In genomic region chr15:78520112-78520715, GRCm38 (mm10) we compare ENCODE assay signal across 11 mouse cellular contexts. TPM values are rescaled to one million over a fixed set of nuclear protein-coding genes. Genes with fewer than 3 reads are reported as not detected.
DNase-seq lines count a peak whose midpoint lies in the region; ATAC-seq and TF ChIP-seq lines count a peak whose summit lies in the region.
"Had no signal": no experiment of that assay in that cellular context is flagged by ENCODE, and none has a peak within 500 bp of the region (broad histone marks: within the 10 kb centered on the region; RNA-seq: fewer than 3 reads in every experiment).

No protein-coding gene starts in this region.

- no peak overlapping the region for H3K9ac ChIP-seq in lung, postnatal 0 days (replicated peaks; ENCODE audit: low read depth)
- H3K9ac ChIP-seq in embryonic facial prominence, embryonic 15.5 days, result no peak overlapping the region
- H3K9ac ChIP-seq in heart, embryonic 15.5 days, result no peak overlapping the region
- H3K9ac ChIP-seq: lung, embryonic 15.5 days; neural tube, embryonic 13.5 days had no signal

- no peaks in the 10 kb centered on the region for H3K4me1 ChIP-seq in lung, postnatal 0 days (ENCODE audit: insufficient read depth, low read depth, low read length)
- H3K4me1 ChIP-seq in embryonic facial prominence, embryonic 15.5 days, result peaks cover 36% of the 10 kb centered on the region
- H3K4me1 ChIP-seq in heart, embryonic 15.5 days (replicated peaks), result peaks cover 10% of the 10 kb centered on the region
- H3K4me1 ChIP-seq: lung, embryonic 15.5 days; neural tube, embryonic 13.5 days had no signal

- no peaks in the 10 kb centered on the region for H3K27me3 ChIP-seq in lung, postnatal 0 days (replicated peaks; ENCODE audit: insufficient read depth, low read length)
- H3K27me3 ChIP-seq in embryonic facial prominence, embryonic 15.5 days, result no peaks in the 10 kb centered on the region
- H3K27me3 ChIP-seq in heart, embryonic 15.5 days, result no peaks in the 10 kb centered on the region
- H3K27me3 ChIP-seq: lung, embryonic 15.5 days; neural tube, embryonic 13.5 days had no signal

- no peak for TF ChIP-seq CTCF in lung, postnatal 0 days (IDR thresholded peaks at IDR 0.05)

- DNase-seq in lung, postnatal 0 days (ENCODE audit: low spot score), result peak; percentile 31
- no peak for DNase-seq in lung, postnatal 25 days (ENCODE audit: low spot score)
- no peak for DNase-seq in ovary, postnatal 10 days (ENCODE audit: low spot score)

- no peaks in the 10 kb centered on the region for H3K36me3 ChIP-seq in lung, postnatal 0 days (ENCODE audit: insufficient read depth, low read length)
- peaks cover 12% of the 10 kb centered on the region for H3K36me3 ChIP-seq in embryonic facial prominence, embryonic 15.5 days
- no peaks in the 10 kb centered on the region for H3K36me3 ChIP-seq in heart, embryonic 15.5 days
- H3K36me3 ChIP-seq: lung, embryonic 15.5 days; neural tube, embryonic 13.5 days had no signal

- 61% methylated on average over 13 of the region's 13 CpGs for WGBS in lung, postnatal 0 days
- 54% methylated on average over 13 of the region's 13 CpGs for WGBS in embryonic facial prominence, embryonic 15.5 days
- WGBS in heart, embryonic 15.5 days, result 52% methylated on average over 13 of the region's 13 CpGs

- H3K9me3 ChIP-seq in lung, postnatal 0 days (ENCODE audit: low read length), result no peaks in the 10 kb centered on the region
- H3K9me3 ChIP-seq in embryonic facial prominence, embryonic 15.5 days (replicated peaks), result no peaks in the 10 kb centered on the region
- H3K9me3 ChIP-seq in heart, embryonic 15.5 days (replicated peaks), result no peaks in the 10 kb centered on the region
- H3K9me3 ChIP-seq: lung, embryonic 15.5 days; neural tube, embryonic 13.5 days had no signal

- TF ChIP-seq EP300 in lung, postnatal 0 days (IDR thresholded peaks at IDR 0.05), result no peak

- H3K27ac ChIP-seq in lung, postnatal 0 days (ENCODE audit: low read length), result no peak overlapping the region
- peak overlapping the region; percentile 14; the same call in 1 of the 2 replicates for H3K27ac ChIP-seq in embryonic facial prominence, embryonic 15.5 days (replicated peaks)
- H3K27ac ChIP-seq in heart, embryonic 15.5 days, result peak overlapping the region; percentile 60; the same call in 1 of the 2 replicates
- H3K27ac ChIP-seq: lung, embryonic 15.5 days; neural tube, embryonic 13.5 days had no signal

- peak; percentile 55 for ATAC-seq in lung, postnatal 0 days
- ATAC-seq in embryonic facial prominence, embryonic 15.5 days (ENCODE audit: insufficient number of reproducible peaks, low FRiP score, low TSS enrichment, low read depth), result no peak
- ATAC-seq in heart, embryonic 15.5 days (replicated peaks; ENCODE audit: insufficient number of reproducible peaks, insufficient read depth, low FRiP score, low read depth), result 0 out of 2 replicates have a peak, but pooled peaks have one; percentile 35
- ATAC-seq in megakaryocyte, adult 5-6 weeks (ENCODE audit: poor library complexity, severe bottlenecking), result peak; percentile 39; the same call in 1 of the 2 replicates
- no peak for ATAC-seq in CD4-positive, CD25-positive, alpha-beta regulatory T cell, adult 4 months
- no peak for ATAC-seq in erythroblast, adult 5-6 weeks (replicated peaks; ENCODE audit: low FRiP score, poor library complexity, severe bottlenecking)

- H3K4me2 ChIP-seq in lung, postnatal 0 days (replicated peaks; ENCODE audit: low read depth, low read length), result no peak overlapping the region
- no peak overlapping the region for H3K4me2 ChIP-seq in embryonic facial prominence, embryonic 15.5 days (replicated peaks)
- no peak overlapping the region for H3K4me2 ChIP-seq in heart, embryonic 15.5 days
- H3K4me2 ChIP-seq: lung, embryonic 15.5 days; neural tube, embryonic 13.5 days had no signal

- H3K4me3 ChIP-seq in lung, postnatal 0 days (ENCODE audit: low read depth, low read length), result no peak overlapping the region
- H3K4me3 ChIP-seq in embryonic facial prominence, embryonic 15.5 days (replicated peaks), result no peak overlapping the region
- no peak overlapping the region for H3K4me3 ChIP-seq in heart, embryonic 15.5 days
- H3K4me3 ChIP-seq: lung, embryonic 15.5 days; neural tube, embryonic 13.5 days had no signal

RNA-seq across cellular contexts. Expression of gene C1qtnf6, which starts 11.0 kb away (rescaled TPM):
- 19.1 and 21.5 TPM in 2 replicates for polyA plus RNA-seq in lung, postnatal 0 days (2015; fragmentation: Nextera tagmentation; extraction: Ambion mirVana)
- 64.2 and 65.9 TPM in 2 replicates for polyA plus RNA-seq in embryonic facial prominence, embryonic 15.5 days (2015; fragmentation: Nextera tagmentation; extraction: Ambion mirVana)
- 28.9 and 37.3 TPM in 2 replicates for polyA plus RNA-seq in heart, embryonic 15.5 days (2015; fragmentation: Nextera tagmentation; extraction: Ambion mirVana)
- 2.4 and 2.7 TPM in 2 replicates for total RNA-seq in megakaryocyte, adult 5-6 weeks (2015)
- 0.89 TPM in 1 of 2 replicates, not detected in the other for total RNA-seq in megakaryocyte, adult 5-6 weeks (2017)
- polyA plus RNA-seq in CD4-positive, CD25-positive, alpha-beta regulatory T cell, adult 4 months (2017; shearing (Covaris generic)), result 10 to 100 TPM; 10.2 to 14.3 TPM
- not detected in 2 replicates for total RNA-seq in erythroblast, adult 5-6 weeks (2015; ENCODE audit: low replicate concordance)
- 0.28 and 0.43 TPM in 2 replicates for total RNA-seq in erythroblast, adult 5-6 weeks (2017; ENCODE audit: low replicate concordance)

RNA-seq across cellular contexts. Expression of gene Sstr3, which starts 24.3 kb away (rescaled TPM):
- 0.06 and 0.10 TPM in 2 replicates for polyA plus RNA-seq in lung, postnatal 0 days (2015; fragmentation: Nextera tagmentation; extraction: Ambion mirVana)
- not detected in 2 replicates for polyA plus RNA-seq in embryonic facial prominence, embryonic 15.5 days (2015; fragmentation: Nextera tagmentation; extraction: Ambion mirVana)
- 0.11 and 0.20 TPM in 2 replicates for polyA plus RNA-seq in heart, embryonic 15.5 days (2015; fragmentation: Nextera tagmentation; extraction: Ambion mirVana)
- total RNA-seq in megakaryocyte, adult 5-6 weeks (2015), result 0.02 TPM in 1 of 2 replicates, not detected in the other
- not detected in 2 replicates for total RNA-seq in megakaryocyte, adult 5-6 weeks (2017)
- not detected for polyA plus RNA-seq in CD4-positive, CD25-positive, alpha-beta regulatory T cell, adult 4 months (2017; shearing (Covaris generic))
- total RNA-seq in erythroblast, adult 5-6 weeks (2015; ENCODE audit: low replicate concordance), result not detected in 2 replicates
- not detected in 2 replicates for total RNA-seq in erythroblast, adult 5-6 weeks (2017; ENCODE audit: low replicate concordance)
- polyA plus RNA-seq: embryonic facial prominence, embryonic 11.5 days; lung, embryonic 15.5 days had no signal

RNA-seq across cellular contexts. Expression of gene Il2rb, which starts 25.1 kb away (rescaled TPM):
- 0.63 and 0.67 TPM in 2 replicates for polyA plus RNA-seq in lung, postnatal 0 days (2015; fragmentation: Nextera tagmentation; extraction: Ambion mirVana)
- polyA plus RNA-seq in embryonic facial prominence, embryonic 15.5 days (2015; fragmentation: Nextera tagmentation; extraction: Ambion mirVana), result 0.24 and 0.41 TPM in 2 replicates
- 0.30 and 1.9 TPM in 2 replicates for polyA plus RNA-seq in heart, embryonic 15.5 days (2015; fragmentation: Nextera tagmentation; extraction: Ambion mirVana)
- 7.0 and 10.5 TPM in 2 replicates for total RNA-seq in megakaryocyte, adult 5-6 weeks (2015)
- 5.4 and 9.4 TPM in 2 replicates for total RNA-seq in megakaryocyte, adult 5-6 weeks (2017)
- 100 to 1,000 TPM; 529 to 771 TPM for polyA plus RNA-seq in CD4-positive, CD25-positive, alpha-beta regulatory T cell, adult 4 months (2017; shearing (Covaris generic))
- total RNA-seq in erythroblast, adult 5-6 weeks (2015; ENCODE audit: low replicate concordance), result 0.42 and 9.0 TPM in 2 replicates
- 0.28 and 1.0 TPM in 2 replicates for total RNA-seq in erythroblast, adult 5-6 weeks (2017; ENCODE audit: low replicate concordance)

RNA-seq across cellular contexts. Expression of gene Tmprss6, which starts 51.8 kb away (rescaled TPM):
- 0.20 and 0.23 TPM in 2 replicates for polyA plus RNA-seq in lung, postnatal 0 days (2015; fragmentation: Nextera tagmentation; extraction: Ambion mirVana)
- 2.7 and 3.4 TPM in 2 replicates for polyA plus RNA-seq in embryonic facial prominence, embryonic 15.5 days (2015; fragmentation: Nextera tagmentation; extraction: Ambion mirVana)
- 0.21 and 0.60 TPM in 2 replicates for polyA plus RNA-seq in heart, embryonic 15.5 days (2015; fragmentation: Nextera tagmentation; extraction: Ambion mirVana)
- not detected in 2 replicates for total RNA-seq in megakaryocyte, adult 5-6 weeks (2015)
- not detected in 2 replicates for total RNA-seq in megakaryocyte, adult 5-6 weeks (2017)
- not detected for polyA plus RNA-seq in CD4-positive, CD25-positive, alpha-beta regulatory T cell, adult 4 months (2017; shearing (Covaris generic))
- 1.0 TPM in 1 of 2 replicates, not detected in the other for total RNA-seq in erythroblast, adult 5-6 weeks (2015; ENCODE audit: low replicate concordance)
- total RNA-seq in erythroblast, adult 5-6 weeks (2017; ENCODE audit: low replicate concordance), result 0.70 TPM in 1 of 2 replicates, not detected in the other

RNA-seq across cellular contexts. Expression of gene Rac2, which starts 52.4 kb away (rescaled TPM):
- polyA plus RNA-seq in lung, postnatal 0 days (2015; fragmentation: Nextera tagmentation; extraction: Ambion mirVana), result 29.7 and 32.1 TPM in 2 replicates
- polyA plus RNA-seq in embryonic facial prominence, embryonic 15.5 days (2015; fragmentation: Nextera tagmentation; extraction: Ambion mirVana), result 34.6 and 37.1 TPM in 2 replicates
- polyA plus RNA-seq in heart, embryonic 15.5 days (2015; fragmentation: Nextera tagmentation; extraction: Ambion mirVana), result 9.3 and 52.8 TPM in 2 replicates
- 581 and 637 TPM in 2 replicates for total RNA-seq in megakaryocyte, adult 5-6 weeks (2015)
- 416 and 453 TPM in 2 replicates for total RNA-seq in megakaryocyte, adult 5-6 weeks (2017)
- polyA plus RNA-seq in CD4-positive, CD25-positive, alpha-beta regulatory T cell, adult 4 months (2017; shearing (Covaris generic)), result 1,000 to 10,000 TPM; 2,983 to 4,093 TPM
- total RNA-seq in erythroblast, adult 5-6 weeks (2015; ENCODE audit: low replicate concordance), result 142 and 153 TPM in 2 replicates
- total RNA-seq in erythroblast, adult 5-6 weeks (2017; ENCODE audit: low replicate concordance), result 34.3 and 78.9 TPM in 2 replicates

Comparison
In these comparisons a context has a peak if more than half of its experiments do, and no peak if none do; other contexts are left out.
1. ATAC-seq: peak in lung, postnatal 0 days (single experiment), heart, embryonic 15.5 days (single experiment) and megakaryocyte, adult 5-6 weeks (single experiment); none in embryonic facial prominence, embryonic 15.5 days (single experiment), CD4-positive, CD25-positive, alpha-beta regulatory T cell, adult 4 months (single experiment) and erythroblast, adult 5-6 weeks (single experiment).
2. RNA of gene Il2rb, which starts 25.1 kb away (polyA plus RNA-seq): 529 to 771 TPM in CD4-positive, CD25-positive, alpha-beta regulatory T cell, adult 4 months; 0.63 to 0.67 TPM in lung, postnatal 0 days, 0.24 to 0.41 TPM in embryonic facial prominence, embryonic 15.5 days and 0.30 to 1.9 TPM in heart, embryonic 15.5 days; every median in the first group is over 100 times any median in the second.